Mouse (Mus musculus): Measurements from ENCODE around the gene Shoc2. TPM values are rescaled to one million over a fixed set of nuclear protein-coding genes. Genes with fewer than 3 reads are reported as not detected.

Gene Shoc2
- polyA plus RNA-seq, 1 experiment = 18.5 TPM

DNA sequence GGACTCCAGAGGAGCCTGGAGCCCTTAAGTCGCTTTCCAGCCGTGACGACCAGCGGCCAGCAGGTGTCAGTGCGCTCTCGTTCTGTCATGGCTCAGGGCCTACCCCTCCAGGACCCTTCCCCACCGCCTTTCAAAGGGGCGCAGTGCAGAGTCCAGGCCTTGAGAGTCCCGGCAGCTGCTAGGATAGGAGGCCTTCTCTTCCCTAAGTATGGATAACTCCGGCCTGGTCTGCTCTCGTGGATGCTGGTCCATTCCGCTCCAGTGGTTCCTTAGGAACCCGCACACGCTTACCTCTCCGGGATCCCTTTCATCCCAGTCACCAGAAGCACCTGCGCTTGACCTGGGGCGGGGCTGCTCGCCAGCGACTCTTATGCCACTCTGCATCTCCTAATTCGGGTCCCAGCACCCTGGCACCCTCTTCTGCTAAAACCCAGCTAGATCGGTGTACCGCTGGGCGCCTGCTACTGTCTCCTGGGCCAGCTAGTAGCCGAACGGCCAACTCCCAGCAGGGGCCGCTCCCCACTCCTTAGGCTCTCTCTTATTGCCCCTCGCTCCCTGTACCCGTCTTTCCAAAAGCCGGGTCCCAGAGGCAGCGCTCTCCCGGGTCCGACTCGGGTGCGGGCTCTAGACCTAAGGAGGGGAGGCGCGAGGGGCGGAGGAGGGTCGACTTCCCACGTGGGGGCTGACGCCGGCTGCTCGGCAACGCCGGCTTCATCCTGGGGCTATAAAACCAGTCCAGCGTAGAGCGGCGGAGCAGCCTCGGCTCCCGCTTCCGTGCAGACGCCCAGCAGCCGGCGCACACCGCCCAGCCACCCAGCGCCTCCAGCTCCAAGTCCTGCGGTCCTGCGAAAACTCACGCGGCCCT, 100.6 kb downstream of the Shoc2 start:
- WGBS = under 1% methylated on average over 59 of the region's 59 CpGs
- peak; percentile 56 for DNase-seq

GRCm38 (mm10) chr19:54045412-54045811, 101.3 kb downstream of the Shoc2 start:
- DNase-seq = no peak
- Histone ChIP-seq H3K4me1 (ENCODE audit: control insufficient read depth, insufficient read depth, low read length) (peaks cover 9% of the 10 kb centered on the region; the same call in 1 of the 2 replicates), H3K4me3 (replicated peaks; ENCODE audit: extremely low read depth, low read depth, low read length) (no peak overlapping the region)
- 2% methylated on average over 29 of the region's 29 CpGs for WGBS
- TF ChIP-seq POLR2A (IDR thresholded peaks at IDR 0.05; ENCODE audit: borderline replicate concordance, extremely low read depth, low read depth, low read length) = no peak
- TF ChIP-seq CTCF (IDR thresholded peaks at IDR 0.05; ENCODE audit: insufficient read depth, low read length) = no peak

More for the DNA sequence above, 100.6 kb downstream of the Shoc2 start:
- peak overlapping the region; percentile 8 for H3K4me3 ChIP-seq (replicated peaks; ENCODE audit: extremely low read depth, low read depth, low read length)
- H3K4me1 ChIP-seq (ENCODE audit: control insufficient read depth, insufficient read depth, low read length) = peaks cover 9% of the 10 kb centered on the region; the same call in 1 of the 2 replicates
- peak; percentile 75 for TF ChIP-seq CTCF (IDR thresholded peaks at IDR 0.05; ENCODE audit: insufficient read depth, low read length)
- no peak for TF ChIP-seq POLR2A (IDR thresholded peaks at IDR 0.05; ENCODE audit: borderline replicate concordance, extremely low read depth, low read depth, low read length)

DNA sequence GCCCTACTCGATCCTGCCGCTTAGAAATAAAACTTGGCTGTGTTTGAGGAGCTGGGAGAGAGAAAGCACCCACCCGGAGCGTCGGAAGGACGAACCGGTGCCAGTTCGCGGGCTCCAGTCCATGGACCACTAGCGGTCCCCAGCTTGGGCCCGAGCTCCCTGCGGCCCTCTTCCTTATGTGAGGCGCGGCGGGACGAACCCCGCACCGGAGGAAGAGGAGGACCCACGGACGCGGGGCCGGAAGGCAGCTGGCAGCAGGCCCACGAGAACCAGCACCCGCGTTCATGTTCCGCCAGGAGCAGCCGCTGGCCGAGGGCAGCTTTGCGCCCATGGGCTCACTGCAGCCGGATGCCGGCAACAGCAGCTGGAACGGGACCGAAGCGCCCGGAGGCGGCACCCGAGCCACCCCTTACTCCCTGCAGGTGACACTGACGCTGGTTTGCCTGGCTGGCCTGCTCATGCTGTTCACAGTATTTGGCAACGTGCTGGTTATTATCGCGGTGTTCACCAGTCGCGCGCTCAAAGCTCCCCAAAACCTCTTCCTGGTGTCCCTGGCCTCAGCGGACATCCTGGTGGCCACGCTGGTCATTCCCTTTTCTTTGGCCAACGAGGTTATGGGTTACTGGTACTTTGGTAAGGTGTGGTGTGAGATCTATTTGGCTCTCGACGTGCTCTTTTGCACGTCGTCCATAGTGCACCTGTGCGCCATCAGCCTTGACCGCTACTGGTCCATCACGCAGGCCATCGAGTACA, 102.0 kb downstream of the Shoc2 start:
- WGBS = 2% methylated on average over 55 of the region's 55 CpGs

DNA sequence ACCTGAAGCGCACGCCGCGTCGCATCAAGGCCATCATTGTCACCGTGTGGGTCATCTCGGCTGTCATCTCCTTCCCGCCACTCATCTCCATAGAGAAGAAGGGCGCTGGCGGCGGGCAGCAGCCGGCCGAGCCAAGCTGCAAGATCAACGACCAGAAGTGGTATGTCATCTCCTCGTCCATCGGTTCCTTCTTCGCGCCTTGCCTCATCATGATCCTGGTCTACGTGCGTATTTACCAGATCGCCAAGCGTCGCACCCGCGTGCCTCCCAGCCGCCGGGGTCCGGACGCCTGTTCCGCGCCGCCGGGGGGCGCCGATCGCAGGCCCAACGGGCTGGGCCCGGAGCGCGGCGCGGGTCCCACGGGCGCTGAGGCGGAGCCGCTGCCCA, 102.6 kb downstream of the Shoc2 start:
- H3K4me1 ChIP-seq (ENCODE audit: control insufficient read depth, insufficient read depth, low read length) = peaks cover 9% of the 10 kb centered on the region; the same call in 1 of the 2 replicates
- 2% methylated on average over 46 of the region's 46 CpGs for WGBS
- no peak for TF ChIP-seq POLR2A (IDR thresholded peaks at IDR 0.05; ENCODE audit: borderline replicate concordance, extremely low read depth, low read depth, low read length)
- no peak for TF ChIP-seq CTCF (IDR thresholded peaks at IDR 0.05; ENCODE audit: insufficient read depth, low read length)
- no peak for DNase-seq
- peak overlapping the region; percentile 8 for H3K4me3 ChIP-seq (replicated peaks; ENCODE audit: extremely low read depth, low read depth, low read length)

More for the DNA sequence above, 102.0 kb downstream of the Shoc2 start:
- TF ChIP-seq POLR2A (IDR thresholded peaks at IDR 0.05; ENCODE audit: borderline replicate concordance, extremely low read depth, low read depth, low read length) (no peak), CTCF (IDR thresholded peaks at IDR 0.05; ENCODE audit: insufficient read depth, low read length) (no peak)
- Histone ChIP-seq H3K4me1 (ENCODE audit: control insufficient read depth, insufficient read depth, low read length) (peaks cover 9% of the 10 kb centered on the region; the same call in 1 of the 2 replicates), H3K4me3 (replicated peaks; ENCODE audit: extremely low read depth, low read depth, low read length) (peak overlapping the region; percentile 8)
- DNase-seq = peak; percentile 27

DNA sequence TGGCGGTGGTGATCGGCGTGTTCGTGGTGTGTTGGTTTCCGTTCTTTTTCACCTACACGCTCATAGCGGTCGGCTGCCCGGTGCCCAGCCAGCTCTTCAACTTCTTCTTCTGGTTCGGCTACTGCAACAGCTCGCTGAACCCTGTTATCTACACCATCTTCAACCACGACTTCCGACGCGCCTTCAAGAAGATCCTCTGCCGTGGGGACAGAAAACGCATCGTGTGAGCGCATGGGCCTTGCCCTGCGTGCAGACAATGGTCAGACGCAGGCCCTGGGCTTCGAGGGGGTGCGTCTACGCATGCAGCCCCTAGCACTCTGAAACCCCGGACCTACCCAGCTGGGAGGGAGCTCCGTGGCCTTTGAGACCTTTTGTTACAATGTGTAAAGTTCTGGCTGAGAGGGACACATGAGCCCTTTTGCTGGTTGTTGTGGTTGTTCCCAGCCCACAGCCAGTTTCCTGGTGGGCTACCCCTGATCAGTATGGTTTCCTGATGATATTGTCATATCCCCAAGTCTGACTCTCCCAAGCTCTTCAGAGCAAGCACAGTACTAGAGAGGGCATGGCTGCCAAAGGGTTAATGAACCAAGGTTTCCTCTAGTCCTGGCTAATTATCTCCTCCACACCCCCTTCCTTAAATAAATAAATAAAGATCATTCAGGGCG, 103.4 kb downstream of the Shoc2 start:
- H3K4me1 ChIP-seq (ENCODE audit: control insufficient read depth, insufficient read depth, low read length) = peaks cover 9% of the 10 kb centered on the region; the same call in 1 of the 2 replicates
- 3% methylated on average over 27 of the region's 27 CpGs for WGBS
- H3K4me3 ChIP-seq (replicated peaks; ENCODE audit: extremely low read depth, low read depth, low read length) = no peak overlapping the region
- TF ChIP-seq CTCF (IDR thresholded peaks at IDR 0.05; ENCODE audit: insufficient read depth, low read length) = no peak
- TF ChIP-seq POLR2A (IDR thresholded peaks at IDR 0.05; ENCODE audit: borderline replicate concordance, extremely low read depth, low read depth, low read length) = no peak
- DNase-seq = no peak

GRCm38 (mm10) chr19:54048161-54048885, 104.2 kb downstream of the Shoc2 start:
- H3K4me1 ChIP-seq (ENCODE audit: control insufficient read depth, insufficient read depth, low read length) = peaks cover 9% of the 10 kb centered on the region; the same call in 1 of the 2 replicates
- no peak for DNase-seq
- WGBS = 10% methylated on average over 13 of the region's 13 CpGs
- no peak overlapping the region for H3K4me3 ChIP-seq (replicated peaks; ENCODE audit: extremely low read depth, low read depth, low read length)
- no peak for TF ChIP-seq POLR2A (IDR thresholded peaks at IDR 0.05; ENCODE audit: borderline replicate concordance, extremely low read depth, low read depth, low read length)
- no peak for TF ChIP-seq CTCF (IDR thresholded peaks at IDR 0.05; ENCODE audit: insufficient read depth, low read length)

- DNase-seq = no peak
- Histone ChIP-seq H3K4me3 (replicated peaks; ENCODE audit: extremely low read depth, low read depth, low read length) (no peak overlapping the region), H3K4me1 (ENCODE audit: control insufficient read depth, insufficient read depth, low read length) (no peaks in the 10 kb centered on the region; the same call in 1 of the 2 replicates)
- WGBS = 51% methylated on average over 4 of the region's 4 CpGs
- TF ChIP-seq CTCF (IDR thresholded peaks at IDR 0.05; ENCODE audit: insufficient read depth, low read length) (no peak), POLR2A (IDR thresholded peaks at IDR 0.05; ENCODE audit: borderline replicate concordance, extremely low read depth, low read depth, low read length) (no peak)
Measured at GRCm38 (mm10) chr19:54051651-54052050, 107.5 kb downstream of the Shoc2 start.

DNA sequence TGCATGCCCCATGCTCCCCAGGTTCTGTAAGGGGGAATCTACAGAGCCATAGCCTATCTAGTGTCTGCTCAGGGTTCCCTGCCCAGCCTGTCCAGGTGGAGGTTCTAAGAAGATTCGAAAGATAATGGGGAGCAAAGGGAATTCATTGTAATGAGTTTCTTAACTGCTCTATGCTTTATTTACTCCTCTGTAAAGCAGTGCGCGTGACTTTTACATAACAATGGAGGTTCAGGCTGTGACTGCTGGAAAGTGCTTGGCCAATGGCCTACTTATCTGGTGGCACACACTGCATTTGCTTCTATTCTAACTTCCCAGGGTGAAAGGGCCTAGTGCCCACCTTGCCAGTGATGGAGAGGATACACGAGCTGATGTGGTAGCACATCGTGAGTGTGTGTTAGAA, 111.7 kb downstream of the Shoc2 start:
- H3K4me1 ChIP-seq (ENCODE audit: control insufficient read depth, insufficient read depth, low read length) = no peaks in the 10 kb centered on the region
- WGBS = 74% methylated on average over 5 of the region's 5 CpGs
- H3K4me3 ChIP-seq (replicated peaks; ENCODE audit: extremely low read depth, low read depth, low read length) = no peak overlapping the region
- TF ChIP-seq CTCF (IDR thresholded peaks at IDR 0.05; ENCODE audit: insufficient read depth, low read length) (no peak), POLR2A (IDR thresholded peaks at IDR 0.05; ENCODE audit: borderline replicate concordance, extremely low read depth, low read depth, low read length) (no peak)
- DNase-seq = no peak
